Mouse (Mus musculus): ENCODE results near the gene Olfr933.

The Olfr933 gene

GRCm38 (mm10) chr9:38972013-38972412 is at the start of gene Olfr933:
Gene Olfr933 (plus strand): TSS chr9:38972313.
- DNase-seq (ENCODE audit: low read depth, low spot score), result no peak
- no peaks in the 10 kb centered on the region for H3K27me3 ChIP-seq (ENCODE audit: control insufficient read depth, insufficient read depth, low read length, poor library complexity, severe bottlenecking)

DNA sequence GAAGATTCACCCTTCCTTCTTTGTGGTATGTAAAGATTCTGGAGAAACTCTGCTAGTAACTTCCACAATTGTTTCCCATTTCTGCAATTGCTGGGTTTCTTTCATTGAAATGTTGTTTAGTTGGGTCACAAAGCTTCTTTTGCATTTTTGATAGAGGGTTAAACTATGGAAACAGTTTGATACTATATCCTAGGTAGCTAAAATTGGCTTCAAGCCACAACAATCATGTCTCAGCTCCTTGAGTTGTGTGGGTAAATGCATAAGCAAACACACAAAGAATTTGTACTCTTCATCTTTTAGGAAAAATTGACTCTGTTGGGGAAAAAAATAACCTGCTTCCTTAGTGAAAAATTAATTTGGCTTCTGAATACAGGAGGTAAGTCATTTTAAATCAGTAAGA is 42.6 kb upstream of the Olfr933 start, which contains the start of gene Olfr930:
Gene Olfr930, plus strand, starts transcription at position 301 of the 400 bp plus-strand sequence.
- no peak for DNase-seq (ENCODE audit: low read depth, low spot score)
- no peaks in the 10 kb centered on the region for H3K27me3 ChIP-seq (ENCODE audit: control insufficient read depth, insufficient read depth, low read length, poor library complexity, severe bottlenecking)
- no peaks in the 10 kb centered on the region for H3K36me3 ChIP-seq (ENCODE audit: control insufficient read depth, insufficient read depth, low read length, poor library complexity, severe bottlenecking)

More at GRCm38 (mm10) chr9:38972013-38972412, at the start of gene Olfr933:
- no peaks in the 10 kb centered on the region for H3K36me3 ChIP-seq (ENCODE audit: control insufficient read depth, insufficient read depth, low read length, poor library complexity, severe bottlenecking)

DNA sequence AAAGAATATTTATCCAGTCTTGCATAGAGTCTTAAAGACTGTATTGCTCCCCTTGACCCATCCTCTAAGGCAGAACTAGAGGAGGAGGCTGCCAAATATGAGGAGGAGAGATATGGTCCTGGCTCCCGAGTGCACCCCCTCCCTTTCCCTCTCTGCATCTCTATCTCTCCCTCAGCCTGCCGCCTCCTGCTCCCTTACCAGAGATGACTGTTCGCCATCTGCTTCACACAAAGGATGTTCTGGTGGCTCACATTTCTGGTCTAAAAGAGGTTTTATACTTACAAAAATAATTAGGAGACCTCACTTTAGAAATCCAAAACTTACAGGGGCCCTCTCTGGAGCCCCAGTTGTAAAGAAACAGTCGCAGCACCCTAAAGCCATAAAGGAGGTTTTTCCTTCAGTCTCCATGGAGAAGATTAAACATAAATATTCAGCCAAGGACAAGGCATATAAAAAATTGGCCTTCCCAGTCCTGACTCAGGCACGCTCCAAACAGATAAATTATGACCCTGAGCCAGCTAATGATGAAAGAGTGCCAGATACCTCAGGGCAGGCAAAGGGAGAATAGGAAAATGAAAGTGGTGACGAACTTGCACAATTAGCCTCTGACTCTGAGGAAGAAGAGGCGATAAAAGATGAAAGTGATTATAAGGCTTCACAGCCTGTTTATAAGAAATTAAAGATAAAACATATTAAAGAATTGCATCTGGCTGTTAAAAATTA is 18.6 kb upstream of the Olfr933 start:
- H3K36me3 ChIP-seq (ENCODE audit: control insufficient read depth, insufficient read depth, low read length, poor library complexity, severe bottlenecking), result no peaks in the 10 kb centered on the region
- no peak for DNase-seq (ENCODE audit: low read depth, low spot score)
- H3K27me3 ChIP-seq (ENCODE audit: control insufficient read depth, insufficient read depth, low read length, poor library complexity, severe bottlenecking), result no peaks in the 10 kb centered on the region

- H3K27me3 ChIP-seq (ENCODE audit: control insufficient read depth, insufficient read depth, low read length, poor library complexity, severe bottlenecking), result no peaks in the 10 kb centered on the region
- no peak for DNase-seq (ENCODE audit: low read depth, low spot score)
- no peaks in the 10 kb centered on the region for H3K36me3 ChIP-seq (ENCODE audit: control insufficient read depth, insufficient read depth, low read length, poor library complexity, severe bottlenecking)
Measured at GRCm38 (mm10) chr9:38954124-38954416, 18.0 kb upstream of the Olfr933 start.

DNA sequence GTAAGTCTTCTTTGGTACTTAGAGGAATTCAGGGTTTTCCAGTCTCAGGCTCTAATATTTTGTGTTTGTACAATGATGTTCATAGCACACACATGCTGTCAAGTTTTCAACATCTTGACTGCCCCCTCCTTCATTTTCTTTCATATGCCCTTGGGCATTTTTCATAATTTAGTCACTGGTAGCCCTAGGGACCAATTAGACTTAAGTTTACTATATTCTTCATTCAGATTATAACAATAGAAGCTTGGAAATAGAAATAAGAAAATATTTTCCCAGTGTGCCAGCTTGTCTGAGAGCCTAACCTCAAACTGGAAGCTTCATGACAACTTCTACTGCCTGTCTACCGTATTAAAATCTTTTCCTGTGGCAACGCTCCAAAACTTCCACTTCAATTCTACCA is 16.1 kb downstream of the Olfr933 start, which contains the start of gene Olfr934:
Gene Olfr934, minus strand, starts transcription at position 101 of the 400 bp plus-strand sequence.
- DNase-seq (ENCODE audit: low read depth, low spot score), result no peak
- no peaks in the 10 kb centered on the region for H3K27me3 ChIP-seq (ENCODE audit: control insufficient read depth, insufficient read depth, low read length, poor library complexity, severe bottlenecking)
- no peaks in the 10 kb centered on the region for H3K36me3 ChIP-seq (ENCODE audit: control insufficient read depth, insufficient read depth, low read length, poor library complexity, severe bottlenecking)

GRCm38 (mm10) chr9:38999583-38999982 is 27.5 kb downstream of the Olfr933 start, which contains the start of gene Olfr935:
Gene Olfr935 (minus strand): TSS chr9:38999683.
- Histone ChIP-seq H3K27me3 (ENCODE audit: control insufficient read depth, insufficient read depth, low read length, poor library complexity, severe bottlenecking) (no peaks in the 10 kb centered on the region), H3K36me3 (ENCODE audit: control insufficient read depth, insufficient read depth, low read length, poor library complexity, severe bottlenecking) (no peaks in the 10 kb centered on the region)
- no peak for DNase-seq (ENCODE audit: low read depth, low spot score)

DNA sequence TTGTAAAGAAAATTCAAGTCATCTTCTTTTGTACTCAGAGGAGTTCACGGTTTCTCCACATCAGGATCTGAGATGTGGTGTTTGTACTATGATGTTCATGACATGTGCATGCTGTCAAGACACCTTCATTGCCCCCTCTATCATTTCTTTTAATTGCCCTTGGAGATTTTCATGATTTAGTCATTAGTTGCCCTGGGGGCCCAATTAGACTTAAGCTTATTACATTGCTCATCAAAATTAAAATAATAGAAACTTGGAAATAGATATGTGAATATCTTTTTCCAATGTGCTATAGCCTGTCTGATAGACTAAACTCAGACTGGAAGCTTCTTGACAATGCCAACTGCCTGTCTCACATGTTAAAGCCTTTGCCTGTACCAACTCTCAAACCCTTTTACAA is 51.2 kb downstream of the Olfr933 start, which contains the start of gene Olfr146:
Gene Olfr146, minus strand, starts transcription at position 101 of the 400 bp plus-strand sequence.
- no peak for DNase-seq (ENCODE audit: low read depth, low spot score)
- Histone ChIP-seq H3K27me3 (ENCODE audit: control insufficient read depth, insufficient read depth, low read length, poor library complexity, severe bottlenecking) (no peaks in the 10 kb centered on the region), H3K36me3 (ENCODE audit: control insufficient read depth, insufficient read depth, low read length, poor library complexity, severe bottlenecking) (no peaks in the 10 kb centered on the region)
